Mouse (Mus musculus): ENCODE measurements around the gene Cc2d2b. TPM values are rescaled to one million over a fixed set of nuclear protein-coding genes. Genes with fewer than 3 reads are reported as not detected.

The Cc2d2b gene
- polyA plus RNA-seq, 1 experiment from 2014 or later: 0.05 TPM

GRCm38 (mm10) chr19:40726614-40727013 is 21.9 kb upstream of the Cc2d2b start:
- Histone ChIP-seq H3K4me1 (peaks cover 6% of the 10 kb centered on the region; the same call in 1 of the 2 replicates), H3K4me3 (no peak overlapping the region), H3K4me2 (replicated peaks) (no peak overlapping the region), H3K9me3 (no peaks in the 10 kb centered on the region), H3K27me3 (no peaks in the 10 kb centered on the region), H3K27ac (replicated peaks) (no peak overlapping the region), H3K9ac (replicated peaks) (no peak overlapping the region), H3K36me3 (no peaks in the 10 kb centered on the region)
- no peak for ATAC-seq (ENCODE audit: low FRiP score, low read depth)
- 97% methylated on average over 2 of the region's 2 CpGs for WGBS

GRCm38 (mm10) chr19:40728213-40728612 is 20.3 kb upstream of the Cc2d2b start:
- Histone ChIP-seq H3K36me3 (no peaks in the 10 kb centered on the region), H3K9ac (replicated peaks) (no peak overlapping the region), H3K4me1 (no peaks in the 10 kb centered on the region), H3K4me3 (no peak overlapping the region), H3K9me3 (no peaks in the 10 kb centered on the region), H3K27ac (replicated peaks) (no peak overlapping the region), H3K27me3 (no peaks in the 10 kb centered on the region), H3K4me2 (replicated peaks) (no peak overlapping the region)
- 92% methylated on average over 4 of the region's 4 CpGs for WGBS
- no peak for ATAC-seq (ENCODE audit: low FRiP score, low read depth)

GRCm38 (mm10) chr19:40728732-40729420 is 19.7 kb upstream of the Cc2d2b start:
- H3K4me1 ChIP-seq: 0 out of 2 replicates have a peak, but pooled peaks cover 3% of the 10 kb centered on the region
- no peak overlapping the region for H3K27ac ChIP-seq (replicated peaks)
- no peak overlapping the region for H3K4me2 ChIP-seq (replicated peaks)
- no peaks in the 10 kb centered on the region for H3K36me3 ChIP-seq
- no peak overlapping the region for H3K4me3 ChIP-seq
- H3K9me3 ChIP-seq: no peaks in the 10 kb centered on the region
- no peak for ATAC-seq (ENCODE audit: low FRiP score, low read depth)
- 73% methylated on average over 12 of the region's 12 CpGs for WGBS
- H3K9ac ChIP-seq (replicated peaks): no peak overlapping the region
- H3K27me3 ChIP-seq: no peaks in the 10 kb centered on the region

GRCm38 (mm10) chr19:40733409-40733808 is 15.1 kb upstream of the Cc2d2b start:
- H3K27ac ChIP-seq (replicated peaks): no peak overlapping the region
- H3K4me3 ChIP-seq: no peak overlapping the region
- H3K36me3 ChIP-seq: no peaks in the 10 kb centered on the region
- no peaks in the 10 kb centered on the region for H3K27me3 ChIP-seq
- no peak overlapping the region for H3K9ac ChIP-seq (replicated peaks)
- no peak for ATAC-seq (ENCODE audit: low FRiP score, low read depth)
- no peaks in the 10 kb centered on the region for H3K9me3 ChIP-seq
- H3K4me2 ChIP-seq (replicated peaks): no peak overlapping the region
- H3K4me1 ChIP-seq: peaks cover 16% of the 10 kb centered on the region
- WGBS: 80% methylated on average over 10 of the region's 10 CpGs

- Histone ChIP-seq H3K4me3 (no peak overlapping the region), H3K27me3 (no peaks in the 10 kb centered on the region), H3K27ac (replicated peaks) (no peak overlapping the region), H3K4me1 (peaks cover 16% of the 10 kb centered on the region), H3K9ac (replicated peaks) (no peak overlapping the region), H3K36me3 (no peaks in the 10 kb centered on the region), H3K9me3 (no peaks in the 10 kb centered on the region), H3K4me2 (replicated peaks) (no peak overlapping the region)
- no peak for ATAC-seq (ENCODE audit: low FRiP score, low read depth)
- WGBS: 64% methylated on average over 4 of the region's 4 CpGs
Measured at GRCm38 (mm10) chr19:40733849-40734248, 14.7 kb upstream of the Cc2d2b start.

- peak overlapping the region; percentile 61 for H3K27ac ChIP-seq (replicated peaks)
- H3K27me3 ChIP-seq: no peaks in the 10 kb centered on the region
- H3K36me3 ChIP-seq: no peaks in the 10 kb centered on the region
- H3K4me2 ChIP-seq (replicated peaks): peak overlapping the region; percentile 47
- no peaks in the 10 kb centered on the region for H3K9me3 ChIP-seq
- peaks cover 16% of the 10 kb centered on the region for H3K4me1 ChIP-seq
- peak overlapping the region; percentile 44; the same call in 1 of the 2 replicates for H3K9ac ChIP-seq (replicated peaks)
- ATAC-seq (ENCODE audit: low FRiP score, low read depth): peak; percentile 88
- 23% methylated on average over 17 of the region's 17 CpGs for WGBS
- peak overlapping the region; percentile 13; the same call in 1 of the 2 replicates for H3K4me3 ChIP-seq
Measured at GRCm38 (mm10) chr19:40736680-40737512, 11.7 kb upstream of the Cc2d2b start.

GRCm38 (mm10) chr19:40737613-40738012 is 10.9 kb upstream of the Cc2d2b start:
- H3K27me3 ChIP-seq: no peaks in the 10 kb centered on the region
- peak overlapping the region; percentile 61 for H3K27ac ChIP-seq (replicated peaks)
- H3K9ac ChIP-seq (replicated peaks): peak overlapping the region; percentile 44; the same call in 1 of the 2 replicates
- H3K4me1 ChIP-seq: peaks cover 16% of the 10 kb centered on the region
- WGBS: 83% methylated on average over 5 of the region's 5 CpGs
- peak; percentile 27; the same call in 1 of the 2 replicates for ATAC-seq (ENCODE audit: low FRiP score, low read depth)
- no peaks in the 10 kb centered on the region for H3K36me3 ChIP-seq
- peak overlapping the region; percentile 47 for H3K4me2 ChIP-seq (replicated peaks)
- 0 out of 2 replicates have a peak overlapping the region, but pooled peaks have one; percentile 13 for H3K4me3 ChIP-seq
- H3K9me3 ChIP-seq: no peaks in the 10 kb centered on the region

- no peak overlapping the region for H3K27ac ChIP-seq (replicated peaks)
- no peak overlapping the region for H3K4me3 ChIP-seq
- H3K36me3 ChIP-seq: no peaks in the 10 kb centered on the region
- WGBS: 93% methylated on average over 13 of the region's 13 CpGs
- H3K27me3 ChIP-seq: no peaks in the 10 kb centered on the region
- no peak overlapping the region for H3K4me2 ChIP-seq (replicated peaks)
- H3K9me3 ChIP-seq: no peaks in the 10 kb centered on the region
- ATAC-seq (ENCODE audit: low FRiP score, low read depth): no peak
- H3K9ac ChIP-seq (replicated peaks): no peak overlapping the region
- peaks cover 14% of the 10 kb centered on the region for H3K4me1 ChIP-seq
Measured at GRCm38 (mm10) chr19:40738683-40739324, 9.7 kb upstream of the Cc2d2b start.

GRCm38 (mm10) chr19:40746603-40747002 is 1.9 kb upstream of the Cc2d2b start:
- H3K27me3 ChIP-seq: no peaks in the 10 kb centered on the region; the same call in 1 of the 2 replicates
- no peak for ATAC-seq (ENCODE audit: low FRiP score, low read depth)
- no peak overlapping the region for H3K9ac ChIP-seq (replicated peaks)
- H3K4me1 ChIP-seq: no peaks in the 10 kb centered on the region
- no peaks in the 10 kb centered on the region for H3K9me3 ChIP-seq
- H3K36me3 ChIP-seq: no peaks in the 10 kb centered on the region
- H3K4me3 ChIP-seq: no peak overlapping the region
- H3K27ac ChIP-seq (replicated peaks): no peak overlapping the region
- no peak overlapping the region for H3K4me2 ChIP-seq (replicated peaks)
- WGBS: 53% methylated on average over 4 of the region's 4 CpGs

- Histone ChIP-seq H3K4me2 (replicated peaks) (no peak overlapping the region), H3K27ac (replicated peaks) (no peak overlapping the region), H3K4me3 (no peak overlapping the region), H3K4me1 (no peaks in the 10 kb centered on the region), H3K36me3 (no peaks in the 10 kb centered on the region), H3K27me3 (no peaks in the 10 kb centered on the region; the same call in 1 of the 2 replicates), H3K9ac (replicated peaks) (no peak overlapping the region), H3K9me3 (no peaks in the 10 kb centered on the region)
- 79% methylated on average over 2 of the region's 2 CpGs for WGBS
- no peak for ATAC-seq (ENCODE audit: low FRiP score, low read depth)
Measured at GRCm38 (mm10) chr19:40754311-40754710, 5.8 kb downstream of the Cc2d2b start.

- Histone ChIP-seq H3K4me1 (peaks cover 6% of the 10 kb centered on the region), H3K27ac (replicated peaks) (no peak overlapping the region), H3K4me3 (no peak overlapping the region), H3K9me3 (no peaks in the 10 kb centered on the region), H3K9ac (replicated peaks) (no peak overlapping the region), H3K4me2 (replicated peaks) (no peak overlapping the region), H3K36me3 (no peaks in the 10 kb centered on the region), H3K27me3 (no peaks in the 10 kb centered on the region; the same call in 1 of the 2 replicates)
- ATAC-seq (ENCODE audit: low FRiP score, low read depth): no peak
- 78% methylated on average over 2 of the region's 2 CpGs for WGBS
Measured at GRCm38 (mm10) chr19:40760071-40760470, 11.5 kb downstream of the Cc2d2b start.

Measured in midbrain, embryonic 12.5 days (tissue).